Mouse (Mus musculus): ENCODE measurements at regions not wholly inside any gene's neighbourhood (a gene's known extent, or its start where the extent isn't known, plus 50 kb on each side); places are given as distances from the start of the nearest gene placed in this dataset.

GRCm38 (mm10) chr5:106392213-106392612 lies 65.8 kb downstream of the Barhl2 start:
- in situ Hi-C loops (cut with MboI; ENCODE audit: low pct_unique_long_range_greater_than_20kb): no loop called here
- ATAC-seq (no peak), DNase-seq (ENCODE audit: low read depth, low spot score) (no peak)
- H3K27me3 ChIP-seq: no peaks in the 10 kb centered on the region
- no peak for TF ChIP-seq CTCF (IDR thresholded peaks at IDR 0.05)
- CTCF ChIA-PET: no interaction called here
- POLR2A ChIA-PET: no interaction called here

GRCm38 (mm10) chr5:106386621-106387020 lies 71.3 kb downstream of the Barhl2 start:
- CTCF ChIA-PET: no interaction called here
- POLR2A ChIA-PET: no interaction called here
- no peak for ATAC-seq
- TF ChIP-seq CTCF (IDR thresholded peaks at IDR 0.05): no peak
- DNase-seq (ENCODE audit: low read depth, low spot score): no peak
- in situ Hi-C loops (cut with MboI; ENCODE audit: low pct_unique_long_range_greater_than_20kb): no loop called here
- no peaks in the 10 kb centered on the region for H3K27me3 ChIP-seq

GRCm38 (mm10) chr5:106385838-106386237 lies 72.1 kb downstream of the Barhl2 start:
- ChIA-PET POLR2A (no interaction called here), CTCF (no interaction called here)
- TF ChIP-seq CTCF (IDR thresholded peaks at IDR 0.05): no peak
- ATAC-seq (no peak), DNase-seq (ENCODE audit: low read depth, low spot score) (no peak)
- in situ Hi-C loops (cut with MboI; ENCODE audit: low pct_unique_long_range_greater_than_20kb): no loop called here
- H3K27me3 ChIP-seq: peaks cover 4% of the 10 kb centered on the region

GRCm38 (mm10) chr5:106385219-106385618 lies 72.7 kb downstream of the Barhl2 start:
- in situ Hi-C loops (cut with MboI; ENCODE audit: low pct_unique_long_range_greater_than_20kb): no loop called here
- H3K27me3 ChIP-seq: peaks cover 4% of the 10 kb centered on the region
- TF ChIP-seq CTCF (IDR thresholded peaks at IDR 0.05): no peak
- POLR2A ChIA-PET: no interaction called here
- no peak for DNase-seq (ENCODE audit: low read depth, low spot score)
- no peak for ATAC-seq
- CTCF ChIA-PET: no interaction called here

GRCm38 (mm10) chr5:106384138-106384770 lies 73.7 kb downstream of the Barhl2 start:
- in situ Hi-C loops (cut with MboI; ENCODE audit: low pct_unique_long_range_greater_than_20kb): no loop called here
- ATAC-seq (no peak), DNase-seq (ENCODE audit: low read depth, low spot score) (no peak)
- ChIA-PET CTCF (no interaction called here), POLR2A (no interaction called here)
- no peak for TF ChIP-seq CTCF (IDR thresholded peaks at IDR 0.05)
- H3K27me3 ChIP-seq: peaks cover 4% of the 10 kb centered on the region

- H3K27me3 ChIP-seq: peaks cover 4% of the 10 kb centered on the region
- ChIA-PET POLR2A (interaction anchor here (0.7 kb wide), 1 partner anchor 49 kb away, joined by 3 read pairs; no protein-coding TSS in a partner anchor), CTCF (interaction anchor here (0.8 kb wide), 1 partner anchor 28 kb away, joined by 3 read pairs; no protein-coding TSS in a partner anchor)
- ATAC-seq (no peak), DNase-seq (ENCODE audit: low read depth, low spot score) (no peak)
- in situ Hi-C loops (cut with MboI; ENCODE audit: low pct_unique_long_range_greater_than_20kb): no loop called here
- TF ChIP-seq CTCF (IDR thresholded peaks at IDR 0.05): peak; percentile 46
Measured at GRCm38 (mm10) chr5:106381919-106382318, 76.0 kb downstream of the Barhl2 start.

GRCm38 (mm10) chr5:106380631-106381285 lies 77.2 kb downstream of the Barhl2 start:
- ATAC-seq (no peak), DNase-seq (ENCODE audit: low read depth, low spot score) (no peak)
- CTCF ChIA-PET: no interaction called here
- in situ Hi-C loops (cut with MboI; ENCODE audit: low pct_unique_long_range_greater_than_20kb): no loop called here
- peaks cover 4% of the 10 kb centered on the region for H3K27me3 ChIP-seq
- POLR2A ChIA-PET: no interaction called here
- no peak for TF ChIP-seq CTCF (IDR thresholded peaks at IDR 0.05)

- POLR2A ChIA-PET: no interaction called here
- in situ Hi-C loops (cut with MboI; ENCODE audit: low pct_unique_long_range_greater_than_20kb): loop anchor here (5.0 kb wide), 1 partner anchor 275 kb away; no protein-coding TSS in a partner anchor
Measured at GRCm38 (mm10) chr5:106376781-106377525, 81.0 kb downstream of the Barhl2 start.

GRCm38 (mm10) chr5:106367831-106368230 lies 90.1 kb downstream of the Barhl2 start:
- in situ Hi-C loops (cut with MboI; ENCODE audit: low pct_unique_long_range_greater_than_20kb): loop anchor here (10.0 kb wide), 1 partner anchor 437 kb away; no protein-coding TSS in a partner anchor
- no peaks in the 10 kb centered on the region for H3K27me3 ChIP-seq
- no peak for DNase-seq (ENCODE audit: low read depth, low spot score)
- ChIA-PET POLR2A (no interaction called here), CTCF (no interaction called here)
- no peak for TF ChIP-seq CTCF (IDR thresholded peaks at IDR 0.05)
- no peak for ATAC-seq

More at GRCm38 (mm10) chr5:106376781-106377525, 81.0 kb downstream of the Barhl2 start:
- no peak for TF ChIP-seq CTCF (IDR thresholded peaks at IDR 0.05)
- ATAC-seq (no peak), DNase-seq (ENCODE audit: low read depth, low spot score) (no peak)
- peaks cover 4% of the 10 kb centered on the region for H3K27me3 ChIP-seq
- CTCF ChIA-PET: no interaction called here

GRCm38 (mm10) chr5:106367312-106367711 lies 90.7 kb downstream of the Barhl2 start:
- POLR2A ChIA-PET: no interaction called here
- H3K27me3 ChIP-seq: peaks cover 4% of the 10 kb centered on the region
- no peak for ATAC-seq

GRCm38 (mm10) chr5:106366006-106366405 lies 92.0 kb downstream of the Barhl2 start:
- H3K27me3 ChIP-seq: peaks cover 4% of the 10 kb centered on the region
- ChIA-PET POLR2A (no interaction called here), CTCF (no interaction called here)
- TF ChIP-seq CTCF (IDR thresholded peaks at IDR 0.05): no peak
- in situ Hi-C loops (cut with MboI; ENCODE audit: low pct_unique_long_range_greater_than_20kb): loop anchor here (10.0 kb wide), 1 partner anchor 439 kb away; no protein-coding TSS in a partner anchor
- no peak for DNase-seq (ENCODE audit: low read depth, low spot score)
- ATAC-seq: no peak

More at GRCm38 (mm10) chr5:106367312-106367711, 90.7 kb downstream of the Barhl2 start:
- no peak for DNase-seq (ENCODE audit: low read depth, low spot score)
- CTCF ChIA-PET: no interaction called here
- TF ChIP-seq CTCF (IDR thresholded peaks at IDR 0.05): no peak
- in situ Hi-C loops (cut with MboI; ENCODE audit: low pct_unique_long_range_greater_than_20kb): loop anchor here (10.0 kb wide), 1 partner anchor 437 kb away; no protein-coding TSS in a partner anchor

Data from Patski (cell line).